Mouse (Mus musculus) central nervous system, embryonic 14 days (tissue): Measurements from ENCODE around the gene Hnrnpa0. TPM values are rescaled to one million over a fixed set of nuclear protein-coding genes. Genes with fewer than 3 reads are reported as not detected.

Experiments
- polyA plus RNA-seq: library from polyadenylated mRNA; depleted of rRNA; stranded (reverse); fragments of >200 nt; gene quantifications from 2 replicates; pipeline ENCODE4 v1.2.3, GENCODE M21; 2012; rRNA removed

Gene Hnrnpa0
- polyA plus RNA-seq: 342 and 384 TPM in 2 replicates

DNA sequence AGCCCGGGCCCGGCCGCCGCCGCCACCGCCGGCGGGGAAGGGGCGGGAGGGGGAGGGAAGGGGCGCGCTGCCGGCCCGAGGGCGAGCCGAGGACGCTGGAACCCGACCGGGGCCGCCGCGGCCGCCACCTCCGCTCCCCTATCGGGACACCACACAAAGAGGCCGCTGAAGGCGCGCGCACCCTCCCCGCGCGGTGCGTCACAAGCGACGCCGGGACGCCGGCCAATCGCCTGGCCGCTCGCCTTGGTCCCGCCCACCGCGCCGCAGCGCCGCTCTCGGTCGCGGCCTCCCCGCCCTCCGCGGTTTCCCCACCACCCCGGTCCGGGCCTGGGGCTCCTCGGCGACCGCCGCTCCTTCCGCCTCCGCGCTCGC is at the start of gene Hnrnpa0:
Gene Hnrnpa0 (minus strand): TSS at position 161 of the 372 bp plus-strand sequence.

DNA sequence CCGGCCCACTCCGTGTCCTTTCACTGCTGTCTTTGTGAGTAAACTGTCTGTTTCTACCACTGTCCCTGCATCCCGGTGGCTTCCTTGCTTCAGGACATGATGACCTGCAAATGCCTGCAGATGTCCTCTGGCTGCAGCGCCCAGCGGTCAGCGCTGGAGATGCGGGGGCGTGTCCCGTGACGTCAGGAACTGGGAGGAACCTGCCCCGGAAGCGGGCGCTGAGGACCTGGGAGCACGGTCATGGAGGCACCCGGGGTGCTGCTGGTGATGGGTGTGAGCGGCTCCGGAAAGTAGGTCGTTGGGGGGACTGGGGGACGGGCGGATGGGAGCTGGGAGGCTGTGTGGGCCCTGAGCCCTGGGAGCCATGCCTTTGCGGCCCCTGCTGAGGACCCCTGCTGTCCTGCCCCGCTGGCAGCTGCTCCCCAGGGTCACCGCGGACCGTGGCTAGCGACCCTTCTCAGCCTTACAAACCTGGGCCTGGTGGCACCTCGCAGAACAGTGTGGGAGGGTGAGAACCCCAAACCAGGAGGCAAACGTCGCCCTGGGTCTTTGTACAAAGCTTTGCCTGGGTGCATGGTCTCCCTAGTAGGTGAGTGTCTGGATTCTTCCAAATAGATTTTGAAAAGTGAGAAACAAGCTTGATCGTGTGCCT is 29.2 kb upstream of the Hnrnpa0 start, which contains the start of gene Idnk:
Gene Idnk (plus strand): TSS at position 203 of the 652 bp plus-strand sequence.

DNA sequence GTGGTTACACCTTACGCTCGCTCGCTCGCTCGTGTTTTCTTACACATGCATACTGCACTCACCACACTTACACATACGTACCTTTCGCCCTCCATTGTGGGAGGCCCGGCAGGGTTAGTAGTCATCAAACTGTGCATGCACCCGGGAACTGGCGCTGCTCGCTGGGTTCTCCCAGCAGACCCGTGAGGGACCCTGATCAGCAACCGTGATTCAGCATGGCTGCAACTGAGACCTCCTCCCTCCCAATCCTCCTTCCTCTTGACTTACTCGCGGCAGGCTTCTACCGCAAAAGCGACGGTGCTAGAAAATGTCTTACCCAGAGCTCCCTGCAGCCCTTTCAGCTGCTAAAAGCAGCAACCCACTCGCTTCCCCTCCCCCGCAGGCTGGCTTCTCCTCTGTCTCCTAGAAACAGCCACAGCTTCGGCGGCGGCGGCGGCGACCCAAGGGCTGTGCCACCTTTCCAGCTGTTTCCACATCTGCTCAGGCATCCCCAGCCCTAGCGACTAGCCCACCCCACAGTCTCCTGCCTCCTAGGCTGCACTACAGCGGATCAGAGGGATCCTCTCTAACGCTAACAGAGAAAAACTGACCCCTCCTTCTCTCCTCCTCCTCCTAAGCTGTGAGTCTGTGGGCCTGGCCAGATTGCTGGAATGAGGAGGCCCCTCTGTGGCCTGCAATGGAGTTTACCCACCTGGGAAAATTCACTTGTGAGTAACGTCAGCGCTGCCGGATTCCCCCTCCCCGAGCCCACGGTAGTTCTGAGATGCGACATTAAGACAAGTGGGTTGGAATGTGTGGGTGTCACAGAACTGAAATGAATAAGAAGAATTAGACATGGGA is 15.1 kb downstream of the Hnrnpa0 start, which contains the start of gene Klhl3:
Gene Klhl3 (minus strand): TSS at position 532 of the 840 bp plus-strand sequence.

Other genes with a start within 250 kb of the Hnrnpa0 start
- gene Spock1, start 220.2 kb downstream of the Hnrnpa0 start, polyA plus RNA-seq: 43.6 and 47.6 TPM in 2 replicates
- 6.5 and 7.8 TPM in 2 replicates for gene Klhl3, start 15.0 kb downstream of the Hnrnpa0 start, polyA plus RNA-seq
- 32.0 and 35.8 TPM in 2 replicates for gene Idnk, start 29.1 kb upstream of the Hnrnpa0 start, polyA plus RNA-seq
- 98.5 and 108 TPM in 2 replicates for gene Ubqln1, start 87.1 kb upstream of the Hnrnpa0 start, polyA plus RNA-seq
- 32.9 and 37.1 TPM in 2 replicates for gene Gkap1, start 147.1 kb upstream of the Hnrnpa0 start, polyA plus RNA-seq
- 2.2 TPM in 2 replicates for gene Kif27, start 230.6 kb upstream of the Hnrnpa0 start, polyA plus RNA-seq